Mouse (Mus musculus) forebrain, embryonic 12.5 days (tissue): Measurements from ENCODE around the gene Shroom4. TPM values are rescaled to one million over a fixed set of nuclear protein-coding genes. Genes with fewer than 3 reads are reported as not detected.

ENCODE experiments used
- ATAC-seq: fragments of 200-750 bp; cut with Nextera tagmentation; 2 replicates; pipeline ENCODE4 v1.8.0; 2017; ENCODE audit warnings: moderate TSS enrichment; ENCODE audit not compliant: low FRiP score
- H3K27ac ChIP-seq: fragments of 300-500 bp; sonication (generic); 2 replicates; pipeline ENCODE4 v1.5.1; 2016; ENCODE audit warnings: mild to moderate bottlenecking
- H3K27me3 ChIP-seq: fragments of 300-500 bp; sonication (generic); 2 replicates; pipeline ENCODE4 v1.6.1; 2016; ENCODE audit warnings: mild to moderate bottlenecking
- H3K36me3 ChIP-seq: fragments of 300-500 bp; sonication (generic); replicated peaks from 2 replicates; pipeline ENCODE4 v1.6.1; 2016; ENCODE audit warnings: mild to moderate bottlenecking
- H3K4me1 ChIP-seq: fragments of 300-500 bp; sonication (generic); 2 replicates; pipeline ENCODE4 v1.6.1; 2016
- H3K4me2 ChIP-seq: fragments of 300-500 bp; sonication (generic); 2 replicates; pipeline ENCODE4 v1.6.1; 2016; ENCODE audit warnings: mild to moderate bottlenecking, moderate library complexity
- H3K4me3 ChIP-seq: fragments of 300-500 bp; sonication (generic); replicated peaks from 2 replicates; pipeline ENCODE4 v1.5.1; 2016; ENCODE audit warnings: mild to moderate bottlenecking
- H3K9ac ChIP-seq: fragments of 300-500 bp; sonication (generic); 2 replicates; pipeline ENCODE4 v1.6.1; 2016; ENCODE audit warnings: mild to moderate bottlenecking
- H3K9me3 ChIP-seq: fragments of 300-500 bp; sonication (generic); 2 replicates; pipeline ENCODE4 v1.6.1; 2016
- WGBS: fragments of 180-500 bp; shearing (Covaris S2); methylation state at CpG from one replicate; pipeline ENCODE4 v1.1.7; 2016; 5-methylcytosine and 5-hydroxymethylcytosine counted together
- polyA plus RNA-seq: library from polyadenylated mRNA; unstranded; fragments of >200 nt; fragmentation: Nextera tagmentation; extraction: Ambion mirVana; gene quantifications from 2 replicates; pipeline ENCODE4 v1.2.1, GENCODE M21; 2016

Shroom4 gene
- polyA plus RNA-seq, 1 experiment from 2014 or later: 3.6 TPM

GRCm38 (mm10) chrX:6517217-6517616 lies 117.6 kb downstream of the Shroom4 start:
- Histone ChIP-seq H3K9ac (no peak overlapping the region), H3K4me1 (no peaks in the 10 kb centered on the region), H3K4me3 (no peak overlapping the region), H3K27me3 (no peaks in the 10 kb centered on the region), H3K27ac (no peak overlapping the region), H3K9me3 (no peaks in the 10 kb centered on the region), H3K36me3 (no peaks in the 10 kb centered on the region), H3K4me2 (no peak overlapping the region)
- WGBS: 52% methylated on average over 3 of the region's 3 CpGs
- ATAC-seq: no peak

GRCm38 (mm10) chrX:6518421-6518820 lies 118.8 kb downstream of the Shroom4 start:
- H3K4me3 ChIP-seq: no peak overlapping the region
- no peaks in the 10 kb centered on the region for H3K9me3 ChIP-seq
- no peaks in the 10 kb centered on the region for H3K4me1 ChIP-seq
- H3K9ac ChIP-seq: no peak overlapping the region
- H3K36me3 ChIP-seq: no peaks in the 10 kb centered on the region
- no peak overlapping the region for H3K27ac ChIP-seq
- WGBS: 72% methylated on average over 2 of the region's 2 CpGs
- no peaks in the 10 kb centered on the region for H3K27me3 ChIP-seq
- ATAC-seq: no peak
- H3K4me2 ChIP-seq: no peak overlapping the region

GRCm38 (mm10) chrX:6522935-6523334 lies 123.3 kb downstream of the Shroom4 start:
- no peaks in the 10 kb centered on the region for H3K36me3 ChIP-seq
- H3K4me3 ChIP-seq: no peak overlapping the region
- WGBS: 80% methylated on average over 2 of the region's 2 CpGs
- no peaks in the 10 kb centered on the region for H3K4me1 ChIP-seq
- H3K9ac ChIP-seq: no peak overlapping the region
- ATAC-seq: no peak
- H3K4me2 ChIP-seq: no peak overlapping the region
- no peaks in the 10 kb centered on the region for H3K27me3 ChIP-seq
- H3K27ac ChIP-seq: no peak overlapping the region
- H3K9me3 ChIP-seq: no peaks in the 10 kb centered on the region

GRCm38 (mm10) chrX:6536636-6537035 lies 137.0 kb downstream of the Shroom4 start:
- Histone ChIP-seq H3K27ac (no peak overlapping the region), H3K36me3 (no peaks in the 10 kb centered on the region), H3K9me3 (no peaks in the 10 kb centered on the region), H3K4me1 (no peaks in the 10 kb centered on the region), H3K4me3 (no peak overlapping the region), H3K27me3 (no peaks in the 10 kb centered on the region), H3K9ac (no peak overlapping the region), H3K4me2 (no peak overlapping the region)
- ATAC-seq: no peak
- WGBS: 88% methylated on average over 2 of the region's 2 CpGs

GRCm38 (mm10) chrX:6537689-6538088 lies 138.0 kb downstream of the Shroom4 start:
- H3K4me2 ChIP-seq: no peak overlapping the region
- no peak for ATAC-seq
- no peaks in the 10 kb centered on the region for H3K4me1 ChIP-seq
- no peaks in the 10 kb centered on the region for H3K36me3 ChIP-seq
- no peaks in the 10 kb centered on the region for H3K27me3 ChIP-seq
- H3K27ac ChIP-seq: no peak overlapping the region
- no peaks in the 10 kb centered on the region for H3K9me3 ChIP-seq
- H3K4me3 ChIP-seq: no peak overlapping the region
- H3K9ac ChIP-seq: no peak overlapping the region
- WGBS: 96% methylated on average over 2 of the region's 2 CpGs

GRCm38 (mm10) chrX:6565066-6565465 lies 165.4 kb downstream of the Shroom4 start:
- WGBS: 68% methylated on average over 1 of the region's 1 CpGs
- Histone ChIP-seq H3K4me3 (no peak overlapping the region), H3K9ac (no peak overlapping the region), H3K36me3 (no peaks in the 10 kb centered on the region), H3K4me2 (no peak overlapping the region), H3K27ac (no peak overlapping the region), H3K9me3 (no peaks in the 10 kb centered on the region), H3K27me3 (no peaks in the 10 kb centered on the region), H3K4me1 (no peaks in the 10 kb centered on the region)
- no peak for ATAC-seq

GRCm38 (mm10) chrX:6574511-6574910 lies 174.9 kb downstream of the Shroom4 start:
- Histone ChIP-seq H3K4me2 (no peak overlapping the region), H3K4me1 (no peaks in the 10 kb centered on the region), H3K4me3 (no peak overlapping the region), H3K9me3 (no peaks in the 10 kb centered on the region), H3K36me3 (no peaks in the 10 kb centered on the region), H3K27ac (no peak overlapping the region), H3K9ac (no peak overlapping the region), H3K27me3 (no peaks in the 10 kb centered on the region)
- no peak for ATAC-seq
- WGBS: 38% methylated on average over 1 of the region's 1 CpGs

GRCm38 (mm10) chrX:6577001-6577400 lies 177.3 kb downstream of the Shroom4 start:
- WGBS: 60% methylated on average over 7 of the region's 7 CpGs
- no peak for ATAC-seq

GRCm38 (mm10) chrX:6580671-6581070 lies 181.0 kb downstream of the Shroom4 start:
- no peaks in the 10 kb centered on the region for H3K27me3 ChIP-seq
- WGBS: 87% methylated on average over 6 of the region's 6 CpGs
- H3K4me3 ChIP-seq: no peak overlapping the region
- H3K36me3 ChIP-seq: no peaks in the 10 kb centered on the region; the same call in 1 of the 2 replicates
- H3K4me2 ChIP-seq: no peak overlapping the region
- no peaks in the 10 kb centered on the region for H3K4me1 ChIP-seq
- H3K9ac ChIP-seq: no peak overlapping the region
- no peak overlapping the region for H3K27ac ChIP-seq
- H3K9me3 ChIP-seq: no peaks in the 10 kb centered on the region
- no peak for ATAC-seq

More at GRCm38 (mm10) chrX:6577001-6577400, 177.3 kb downstream of the Shroom4 start:
- Histone ChIP-seq H3K27me3 (no peaks in the 10 kb centered on the region), H3K4me3 (no peak overlapping the region), H3K4me2 (no peak overlapping the region), H3K27ac (no peak overlapping the region), H3K36me3 (no peaks in the 10 kb centered on the region), H3K9ac (no peak overlapping the region), H3K4me1 (no peaks in the 10 kb centered on the region), H3K9me3 (no peaks in the 10 kb centered on the region)

- ATAC-seq: no peak
- 92% methylated on average over 1 of the region's 1 CpGs for WGBS
Observed at GRCm38 (mm10) chrX:6581181-6581580, 181.5 kb downstream of the Shroom4 start.

GRCm38 (mm10) chrX:6582646-6583045 lies 183.0 kb downstream of the Shroom4 start:
- 90% methylated on average over 2 of the region's 2 CpGs for WGBS

More at GRCm38 (mm10) chrX:6581181-6581580, 181.5 kb downstream of the Shroom4 start:
- no peaks in the 10 kb centered on the region; the same call in 1 of the 2 replicates for H3K36me3 ChIP-seq
- no peak overlapping the region for H3K9ac ChIP-seq
- H3K27ac ChIP-seq: no peak overlapping the region
- no peaks in the 10 kb centered on the region for H3K9me3 ChIP-seq
- H3K4me1 ChIP-seq: no peaks in the 10 kb centered on the region
- no peak overlapping the region for H3K4me3 ChIP-seq
- no peaks in the 10 kb centered on the region for H3K27me3 ChIP-seq
- no peak overlapping the region for H3K4me2 ChIP-seq

GRCm38 (mm10) chrX:6594183-6594582 lies 194.5 kb downstream of the Shroom4 start:
- Histone ChIP-seq H3K4me3 (no peak overlapping the region), H3K36me3 (no peaks in the 10 kb centered on the region), H3K4me1 (no peaks in the 10 kb centered on the region), H3K4me2 (no peak overlapping the region), H3K9me3 (no peaks in the 10 kb centered on the region), H3K27me3 (no peaks in the 10 kb centered on the region), H3K27ac (no peak overlapping the region), H3K9ac (no peak overlapping the region)
- no peak for ATAC-seq
- 93% methylated on average over 3 of the region's 3 CpGs for WGBS

More at GRCm38 (mm10) chrX:6582646-6583045, 183.0 kb downstream of the Shroom4 start:
- H3K4me2 ChIP-seq: no peak overlapping the region
- H3K4me3 ChIP-seq: no peak overlapping the region
- no peaks in the 10 kb centered on the region for H3K27me3 ChIP-seq
- no peak overlapping the region for H3K27ac ChIP-seq
- no peaks in the 10 kb centered on the region for H3K9me3 ChIP-seq
- no peaks in the 10 kb centered on the region; the same call in 1 of the 2 replicates for H3K36me3 ChIP-seq
- ATAC-seq: no peak
- H3K9ac ChIP-seq: no peak overlapping the region
- H3K4me1 ChIP-seq: no peaks in the 10 kb centered on the region

GRCm38 (mm10) chrX:6654024-6654423 lies 254.4 kb downstream of the Shroom4 start:
- no peak for ATAC-seq
- H3K36me3 ChIP-seq: no peaks in the 10 kb centered on the region
- H3K27ac ChIP-seq: no peak overlapping the region
- H3K4me3 ChIP-seq: no peak overlapping the region
- whole genome bisulfite sequencing: 8% methylated on average over 2 of the region's 2 CpGs
- H3K27me3 ChIP-seq: no peaks in the 10 kb centered on the region
- no peaks in the 10 kb centered on the region for H3K9me3 ChIP-seq
- no peak overlapping the region for H3K9ac ChIP-seq
- H3K4me2 ChIP-seq: no peak overlapping the region
- H3K4me1 ChIP-seq: no peaks in the 10 kb centered on the region
